Mouse (Mus musculus) CH12.LX (cell line): Measurements from ENCODE around the gene Hnf1a. TPM values are rescaled to one million over a fixed set of nuclear protein-coding genes. Genes with fewer than 3 reads are reported as not detected.

Source experiments
- DNase-seq: peaks from one replicate; pipeline ENCODE4 v3.0.0-alpha.2; 2013; ENCODE audit errors: extremely low read depth
- H3K27ac ChIP-seq: 2 replicates; pipeline ENCODE4 v1.5.1; 2012; ENCODE audit warnings: low read depth, mild to moderate bottlenecking, control low read depth, moderate library complexity; ENCODE audit not compliant: insufficient read depth
- H3K27me3 ChIP-seq: replicated peaks from 2 replicates; pipeline ENCODE3; 2012; ENCODE audit warnings: inconsistent platforms
- H3K36me3 ChIP-seq, 2 experiments: replicated peaks in 1 of 2; 2 replicates each; pipeline versions ENCODE3 to v1.6.1; 2012; ENCODE audit warnings: inconsistent platforms in 1 of 2, low read length in 1 of 2, mild to moderate bottlenecking in 1 of 2, mixed read lengths in 1 of 2, moderate library complexity in 1 of 2; ENCODE audit not compliant: control insufficient read depth in 1 of 2, insufficient read depth in 1 of 2
- H3K4me1 ChIP-seq, 2 experiments: 2 replicates each; pipeline ENCODE4 v1.6.1; 2012; ENCODE audit warnings: inconsistent platforms in 1 of 2, moderate library complexity in 1 of 2; ENCODE audit not compliant: insufficient read depth in 2 of 2, control insufficient read depth in 1 of 2
- H3K4me2 ChIP-seq: 2 replicates; pipeline ENCODE4 v1.6.1; 2012; ENCODE audit warnings: low read depth, mild to moderate bottlenecking, control low read depth; ENCODE audit not compliant: poor library complexity, insufficient read depth, severe bottlenecking
- H3K4me3 ChIP-seq, 3 experiments: fragments of 150-350 bp in 1 of 3; sonication (generic) in 1 of 3; replicated peaks in 1 of 3; 2 replicates each; pipeline versions ENCODE3 to v1.5.1; 2011 to 2012; ENCODE audit warnings: low read depth in 2 of 3, low read length in 2 of 3, mild to moderate bottlenecking in 2 of 3, moderate library complexity in 2 of 3, control low read depth in 1 of 3, improper control_type of control experiment in 1 of 3, inconsistent platforms in 1 of 3, mixed read lengths in 1 of 3; ENCODE audit not compliant: poor library complexity in 1 of 3
- H3K79me2 ChIP-seq: replicated peaks from 2 replicates; pipeline ENCODE4 v1.6.1; 2012; ENCODE audit warnings: mild to moderate bottlenecking, moderate library complexity; ENCODE audit not compliant: control insufficient read depth, poor library complexity, insufficient read depth, severe bottlenecking; ENCODE audit errors: extremely low read depth
- H3K9ac ChIP-seq: 2 replicates; pipeline ENCODE4 v1.6.1; 2012; ENCODE audit warnings: low read depth, mild to moderate bottlenecking, control low read depth, moderate library complexity; ENCODE audit not compliant: insufficient read depth
- H3K9me3 ChIP-seq: replicated peaks from 2 replicates; pipeline ENCODE3; 2012; ENCODE audit warnings: low read length, inconsistent platforms, mixed read lengths
- BHLHE40 ChIP-seq: IDR thresholded peaks from 2 replicates; pipeline ENCODE4 v1.6.1; 2011; ENCODE audit warnings: mild to moderate bottlenecking, low read depth, low read length, improper control_type of control experiment
- CHD2 ChIP-seq: IDR thresholded peaks from 2 replicates; pipeline ENCODE4 v1.6.1; 2011; ENCODE audit warnings: low read length, improper control_type of control experiment
- CTCF ChIP-seq, 2 experiments: IDR thresholded peaks in 1 of 2; conservative IDR thresholded peaks in 1 of 2; 2 replicates each; pipeline ENCODE4 v1.5.1; 2011 to 2012; ENCODE audit warnings: low read depth in 2 of 2, low read length in 2 of 2, improper control_type of control experiment in 1 of 2, inconsistent platforms in 1 of 2, mild to moderate bottlenecking in 1 of 2, moderate library complexity in 1 of 2
- E2F4 ChIP-seq: IDR thresholded peaks from 2 replicates; pipeline ENCODE4 v1.6.1; 2011; ENCODE audit warnings: low read depth, low read length, improper control_type of control experiment; ENCODE audit not compliant: insufficient replicate concordance
- EP300 ChIP-seq: IDR thresholded peaks from 2 replicates; pipeline ENCODE4 v1.6.1; 2011; ENCODE audit warnings: low read length, improper control_type of control experiment
- HCFC1 ChIP-seq: IDR thresholded peaks from 2 replicates; pipeline ENCODE4 v1.6.1; 2012; ENCODE audit warnings: low read depth, mild to moderate bottlenecking, inconsistent platforms, low read length, improper control_type of control experiment
- IRF4 ChIP-seq: IDR thresholded peaks from 2 replicates; pipeline ENCODE4 v1.6.1; 2014; ENCODE audit warnings: low read depth, mild to moderate bottlenecking, inconsistent platforms, low read length, improper control_type of control experiment
- JUN ChIP-seq: IDR thresholded peaks from 2 replicates; pipeline ENCODE4 v1.6.1; 2011; ENCODE audit warnings: low read depth, mild to moderate bottlenecking, low read length, improper control_type of control experiment, moderate library complexity; ENCODE audit not compliant: insufficient read depth
- JUND ChIP-seq: conservative IDR thresholded peaks from 2 replicates; pipeline ENCODE4 v1.6.1; 2011; ENCODE audit warnings: low read depth, low read length, improper control_type of control experiment
- MAX ChIP-seq: IDR thresholded peaks from 2 replicates; pipeline ENCODE4 v1.6.1; 2011; ENCODE audit warnings: low read length, improper control_type of control experiment
- MAZ ChIP-seq: IDR thresholded peaks from 2 replicates; pipeline ENCODE4 v1.6.1; 2012; ENCODE audit warnings: low read depth, mild to moderate bottlenecking, inconsistent platforms, low read length, improper control_type of control experiment, moderate library complexity
- MEF2A ChIP-seq: IDR thresholded peaks from 2 replicates; pipeline ENCODE4 v1.6.1; 2014; ENCODE audit warnings: low read depth, mild to moderate bottlenecking, inconsistent platforms, low read length, improper control_type of control experiment, borderline replicate concordance
- NELFE ChIP-seq: IDR thresholded peaks from 2 replicates; pipeline ENCODE4 v1.6.1; 2011; ENCODE audit warnings: low read depth, low read length, improper control_type of control experiment
- NRF1 ChIP-seq: IDR thresholded peaks from 2 replicates; pipeline ENCODE4 v1.6.1; 2014; ENCODE audit warnings: low read depth, mild to moderate bottlenecking, inconsistent platforms, low read length, improper control_type of control experiment, moderate library complexity
- SMC3 ChIP-seq: IDR thresholded peaks from 2 replicates; pipeline ENCODE4 v1.6.1; 2011; ENCODE audit warnings: low read depth, low read length, improper control_type of control experiment
- USF1 ChIP-seq: IDR thresholded peaks from 2 replicates; pipeline ENCODE4 v1.6.1; 2014; ENCODE audit warnings: low read depth, mild to moderate bottlenecking, inconsistent platforms, low read length, improper control_type of control experiment
- USF2 ChIP-seq: conservative IDR thresholded peaks from 2 replicates; pipeline ENCODE4 v1.6.1; 2011; ENCODE audit warnings: low read depth, low read length, improper control_type of control experiment
- dilution Hi-C: fragments of 300-500 bp; cut with MboI; formaldehyde crosslinking; loops from 2 replicates; pipeline ENCODE4 v1.14.3; 2020; ENCODE audit warnings: low sequenced_read_pairs; ENCODE audit not compliant: extremely low pct_unique_long_range_greater_than_20kb, extremely low pct_ligation_motif_present
- in situ Hi-C: fragments of 300-500 bp; cut with MboI; formaldehyde crosslinking; loops from 3 replicates; pipeline ENCODE4 v1.14.3; 2019; ENCODE audit warnings: low sequenced_read_pairs, low pct_ligation_motif_present, low pct_unique_long_range_greater_than_20kb, mixed read lengths
- polyA plus RNA-seq: library from polyadenylated mRNA; unstranded; fragments of >175 nt; gene quantifications from 2 replicates; pipeline ENCODE4 v1.2.1, GENCODE M21; 2012; ENCODE audit warnings: low read depth; ENCODE audit not compliant: insufficient read length
- total RNA-seq, 2 experiments: library from RNA; depleted of rRNA; stranded (reverse); fragments of 300-350 nt in 1 of 2; fragments of >200 nt in 1 of 2; gene quantifications; 2 replicates each; pipeline ENCODE4 v1.2.3; 2012 to 2014

The Hnf1a gene
- total and polyA plus RNA-seq, 3 experiments: not detected

- Histone ChIP-seq H3K27me3 (peaks cover 2% of the 10 kb centered on the region), H3K9ac (0 out of 2 replicates have a peak overlapping the region, but pooled peaks have one; percentile 10)
These were observed 31.9 kb upstream of the Hnf1a start for GRCm38 (mm10) chr5:115002781-115003180.

GRCm38 (mm10) chr5:115001464-115001863 lies 30.6 kb upstream of the Hnf1a start:
- Histone ChIP-seq H3K4me1 (peaks cover 10 to 19% of the 10 kb centered on the region in 2 experiments), H3K27me3 (peaks cover 2% of the 10 kb centered on the region), H3K4me3 (no peak overlapping the region), H3K9ac (no peak overlapping the region), H3K9me3 (no peaks in the 10 kb centered on the region), H3K27ac (no peak overlapping the region), H3K36me3 (no peaks in the 10 kb centered on the region), H3K79me2 (no peaks in the 10 kb centered on the region), H3K4me2 (no peak overlapping the region)
- TF ChIP-seq JUND: no peak
- TF ChIP-seq HCFC1: no peak
- TF ChIP-seq E2F4: no peak
- TF ChIP-seq SMC3: no peak
- TF ChIP-seq BHLHE40: no peak
- TF ChIP-seq NELFE: no peak
- no peak for TF ChIP-seq JUN
- no peak for TF ChIP-seq NRF1
- TF ChIP-seq MAX: no peak
- no peak for TF ChIP-seq USF2
- no peak for TF ChIP-seq CTCF (conservative IDR thresholded peaks at IDR 0.05 in 1 of 2, IDR thresholded peaks at IDR 0.05 in 1 of 2; ENCODE audit: low read depth in 2 of 2, low read length in 2 of 2)
- no peak for TF ChIP-seq MEF2A
- TF ChIP-seq MAZ: no peak
- no peak for TF ChIP-seq IRF4
- no peak for TF ChIP-seq CHD2
- DNase-seq: no peak
- in situ Hi-C loops: no loop called here
- dilution Hi-C loops: no loop called here

More at GRCm38 (mm10) chr5:115002781-115003180, 31.9 kb upstream of the Hnf1a start:
- Histone ChIP-seq H3K79me2 (no peaks in the 10 kb centered on the region), H3K27ac (no peak overlapping the region), H3K9me3 (no peaks in the 10 kb centered on the region), H3K4me1 (peaks cover 8 to 28% of the 10 kb centered on the region in 2 experiments), H3K36me3 (no peaks in the 10 kb centered on the region), H3K4me3 (peak overlapping the region in 1 of 3 experiments; percentile 24), H3K4me2 (peak overlapping the region; percentile 88)
- DNase-seq: no peak
- TF ChIP-seq MAZ: no peak
- no peak for TF ChIP-seq HCFC1
- no peak for TF ChIP-seq E2F4
- TF ChIP-seq EP300: no peak
- TF ChIP-seq USF1: no peak
- dilution Hi-C loops (no loop called here), in situ Hi-C loops (no loop called here)
